Mouse (Mus musculus) heart, embryonic 15.5 days (tissue): ENCODE data around the gene Cct5. TPM values are rescaled to one million over a fixed set of nuclear protein-coding genes. Genes with fewer than 3 reads are reported as not detected.
"Not testable (repeated sequence)": the region's sequence is repeated elsewhere in the genome, so short reads cannot be mapped to it uniquely, and the experiment has no call there.

Experiments
- ATAC-seq: fragments of 200-750 bp; cut with Nextera tagmentation; replicated peaks from 2 replicates; pipeline ENCODE4 v1.8.0; 2017; ENCODE audit warnings: low read depth, moderate TSS enrichment; ENCODE audit not compliant: insufficient number of reproducible peaks, insufficient read depth, low FRiP score
- H3K27ac ChIP-seq: fragments of 300-500 bp; sonication (generic); 2 replicates; pipeline ENCODE4 v1.5.1; 2015; ENCODE audit warnings: mild to moderate bottlenecking, inconsistent platforms
- H3K27me3 ChIP-seq: fragments of 300-500 bp; sonication (generic); 2 replicates; pipeline ENCODE4 v1.6.1; 2015; ENCODE audit warnings: inconsistent platforms
- H3K36me3 ChIP-seq: fragments of 300-500 bp; sonication (generic); 2 replicates; pipeline ENCODE4 v1.6.1; 2015; ENCODE audit warnings: mild to moderate bottlenecking, inconsistent platforms
- H3K4me1 ChIP-seq: fragments of 300-500 bp; sonication (generic); replicated peaks from 2 replicates; pipeline ENCODE4 v1.6.1; 2015; ENCODE audit warnings: inconsistent platforms
- H3K4me2 ChIP-seq: fragments of 300-500 bp; sonication (generic); 2 replicates; pipeline ENCODE4 v1.6.1; 2015; ENCODE audit warnings: inconsistent platforms, mild to moderate bottlenecking, moderate library complexity
- H3K4me3 ChIP-seq: fragments of 300-500 bp; sonication (generic); 2 replicates; pipeline ENCODE4 v1.5.1; 2015; ENCODE audit warnings: mild to moderate bottlenecking, inconsistent platforms
- H3K9ac ChIP-seq: fragments of 300-500 bp; sonication (generic); 2 replicates; pipeline ENCODE4 v1.6.1; 2015; ENCODE audit warnings: mild to moderate bottlenecking, inconsistent platforms
- H3K9me3 ChIP-seq: fragments of 300-500 bp; sonication (generic); replicated peaks from 2 replicates; pipeline ENCODE4 v1.6.1; 2016; ENCODE audit warnings: inconsistent platforms
- WGBS: fragments of 180-500 bp; shearing (Covaris S2); methylation state at CpG from one replicate; pipeline ENCODE4 v1.1.7; 2015; ENCODE audit warnings: mixed read lengths; 5-methylcytosine and 5-hydroxymethylcytosine counted together
- polyA plus RNA-seq: library from polyadenylated mRNA; unstranded; fragments of >200 nt; fragmentation: Nextera tagmentation; extraction: Ambion mirVana; gene quantifications from 2 replicates; pipeline ENCODE4 v1.2.1, GENCODE M21; 2015

Gene Cct5
- polyA plus RNA-seq, 1 experiment from 2014 or later, result 312 TPM

DNA sequence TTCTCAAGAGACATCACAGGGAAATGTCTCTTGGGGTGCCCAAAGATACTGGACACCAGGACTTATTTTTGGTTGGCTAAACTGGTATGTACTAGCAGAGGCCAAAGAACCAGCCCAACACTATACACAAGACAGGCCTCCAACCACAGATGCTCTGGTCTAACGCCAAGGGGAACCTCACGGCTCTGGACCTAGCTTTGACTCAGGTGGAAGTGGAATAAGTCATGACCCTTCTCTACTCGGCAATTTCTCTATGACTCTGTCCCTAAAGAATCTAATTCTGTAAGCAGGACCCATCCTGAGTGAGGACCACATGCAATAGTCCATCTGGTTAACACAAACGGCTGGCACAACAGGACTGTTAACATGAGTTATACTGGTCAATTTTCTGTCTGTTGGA is 1.8 kb downstream of the Cct5 start:
- no peak overlapping the region for H3K27ac ChIP-seq
- 62% methylated on average over 4 of the region's 4 CpGs for WGBS
- peaks cover 31% of the 10 kb centered on the region for H3K4me1 ChIP-seq
- ATAC-seq, result no peak
- H3K4me2 ChIP-seq, result peak overlapping the region; percentile 78
- no peaks in the 10 kb centered on the region for H3K9me3 ChIP-seq
- H3K27me3 ChIP-seq, result no peaks in the 10 kb centered on the region
- H3K4me3 ChIP-seq, result peak overlapping the region; percentile 76; the same call in 1 of the 2 replicates
- no peak overlapping the region for H3K9ac ChIP-seq
- H3K36me3 ChIP-seq, result peaks cover 13% of the 10 kb centered on the region

DNA sequence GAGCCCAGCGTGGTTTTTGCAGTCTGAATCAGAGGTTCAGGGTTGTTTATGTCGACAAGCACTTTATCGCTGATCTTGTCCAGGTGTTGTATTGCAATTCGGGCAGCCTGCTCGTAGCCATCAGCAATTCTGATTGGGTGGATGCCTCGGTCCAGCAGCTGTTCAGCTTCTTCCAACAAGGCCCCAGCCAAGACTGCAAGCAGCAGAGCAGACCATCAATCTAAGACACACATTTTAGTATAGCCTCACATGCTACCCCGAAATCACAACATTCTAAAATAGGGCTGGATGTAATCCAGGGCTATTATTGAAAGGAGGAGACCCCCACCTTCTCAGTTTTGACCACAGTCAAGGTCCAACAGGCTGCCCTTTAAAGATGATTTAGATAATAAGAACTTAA is 6.0 kb downstream of the Cct5 start:
- no peak overlapping the region for H3K9ac ChIP-seq

GRCm38 (mm10) chr15:31594260-31594659 is 7.3 kb downstream of the Cct5 start:
- 87% methylated on average over 14 of the region's 14 CpGs for WGBS
- no peak overlapping the region for H3K4me2 ChIP-seq
- no peaks in the 10 kb centered on the region for H3K9me3 ChIP-seq
- H3K27ac ChIP-seq, result no peak overlapping the region
- H3K4me1 ChIP-seq, result peaks cover 9% of the 10 kb centered on the region
- peaks cover 67% of the 10 kb centered on the region for H3K36me3 ChIP-seq
- no peak overlapping the region for H3K4me3 ChIP-seq
- ATAC-seq, result no peak
- H3K27me3 ChIP-seq, result no peaks in the 10 kb centered on the region
- H3K9ac ChIP-seq, result no peak overlapping the region

More for the DNA sequence above, 6.0 kb downstream of the Cct5 start:
- no peaks in the 10 kb centered on the region for H3K27me3 ChIP-seq
- WGBS, result 62% methylated on average over 7 of the region's 7 CpGs
- peaks cover 55% of the 10 kb centered on the region for H3K36me3 ChIP-seq
- no peak overlapping the region for H3K27ac ChIP-seq
- H3K4me1 ChIP-seq, result peaks cover 21% of the 10 kb centered on the region
- H3K4me3 ChIP-seq, result no peak overlapping the region
- no peak for ATAC-seq
- H3K9me3 ChIP-seq, result no peaks in the 10 kb centered on the region
- no peak overlapping the region for H3K4me2 ChIP-seq

DNA sequence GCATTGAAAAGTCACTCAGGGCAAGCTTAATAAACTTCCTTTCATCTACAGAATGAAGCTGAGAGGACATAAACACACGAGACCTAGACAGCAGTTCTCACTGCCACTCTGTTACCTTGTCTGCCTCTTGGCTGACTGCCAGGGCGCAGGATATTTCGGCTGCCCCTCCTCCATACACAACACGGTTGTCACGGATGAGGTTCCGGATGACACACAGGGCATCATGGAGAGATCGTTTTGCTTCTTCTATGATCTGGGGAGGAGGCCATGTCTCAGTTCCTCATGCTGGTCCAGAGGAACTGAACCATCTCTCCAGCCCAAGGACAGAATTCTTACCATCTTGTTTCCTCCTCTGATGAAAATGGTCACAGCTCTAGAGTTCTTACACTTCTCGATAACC is 9.1 kb downstream of the Cct5 start:
- WGBS, result 79% methylated on average over 8 of the region's 8 CpGs
- no peak overlapping the region for H3K9ac ChIP-seq
- no peak overlapping the region for H3K4me3 ChIP-seq
- peaks cover 6% of the 10 kb centered on the region for H3K4me1 ChIP-seq
- no peak overlapping the region for H3K4me2 ChIP-seq
- no peak overlapping the region for H3K27ac ChIP-seq
- H3K36me3 ChIP-seq, result peaks cover 67% of the 10 kb centered on the region
- no peaks in the 10 kb centered on the region for H3K27me3 ChIP-seq
- no peak for ATAC-seq
- H3K9me3 ChIP-seq, result no peaks in the 10 kb centered on the region

GRCm38 (mm10) chr15:31590176-31590575 is 11.4 kb downstream of the Cct5 start:
- WGBS, result 86% methylated on average over 5 of the region's 5 CpGs
- Histone ChIP-seq H3K9me3 (no peaks in the 10 kb centered on the region), H3K4me3 (no peak overlapping the region), H3K4me2 (no peak overlapping the region), H3K9ac (no peak overlapping the region), H3K27me3 (no peaks in the 10 kb centered on the region), H3K4me1 (peaks cover 9% of the 10 kb centered on the region), H3K27ac (no peak overlapping the region), H3K36me3 (peaks cover 57% of the 10 kb centered on the region)
- ATAC-seq, result no peak

GRCm38 (mm10) chr15:31588989-31589640 is 12.5 kb downstream of the Cct5 start:
- Histone ChIP-seq H3K4me1 (peaks cover 12% of the 10 kb centered on the region), H3K4me3 (no peak overlapping the region), H3K27ac (no peak overlapping the region), H3K27me3 (no peaks in the 10 kb centered on the region), H3K36me3 (peaks cover 47% of the 10 kb centered on the region), H3K9me3 (no peaks in the 10 kb centered on the region), H3K9ac (no peak overlapping the region), H3K4me2 (no peak overlapping the region)
- 29% methylated on average over 8 of the region's 8 CpGs for WGBS
- no peak for ATAC-seq

GRCm38 (mm10) chr15:31587789-31588188 is 13.8 kb downstream of the Cct5 start:
- Histone ChIP-seq H3K9ac (no peak overlapping the region), H3K4me2 (no peak overlapping the region), H3K9me3 (no peaks in the 10 kb centered on the region), H3K4me1 (peaks cover 12% of the 10 kb centered on the region), H3K27ac (no peak overlapping the region), H3K27me3 (no peaks in the 10 kb centered on the region), H3K36me3 (peaks cover 33% of the 10 kb centered on the region), H3K4me3 (no peak overlapping the region)
- 77% methylated on average over 2 of the region's 2 CpGs for WGBS
- no peak for ATAC-seq

DNA sequence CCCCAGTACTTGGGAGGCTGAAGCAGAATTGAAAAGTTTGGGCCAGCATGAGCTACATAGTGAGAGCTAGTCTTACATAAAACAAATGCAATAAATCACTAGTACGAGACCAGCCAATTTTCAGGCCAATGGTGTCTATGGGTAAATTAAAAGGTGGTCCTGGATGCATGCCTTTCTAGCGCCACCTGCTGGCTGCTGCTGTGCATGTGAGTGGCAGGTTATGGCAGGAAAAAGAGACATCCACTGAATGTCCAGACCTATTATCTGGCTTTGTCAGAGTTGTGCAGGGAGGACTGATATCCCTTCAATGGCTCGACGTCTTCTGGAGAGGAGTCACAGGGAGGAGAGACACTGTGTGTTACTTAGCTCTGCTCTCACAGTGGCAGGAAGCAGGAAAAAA is 15.1 kb downstream of the Cct5 start:
- ATAC-seq, result 0 out of 2 replicates have a peak, but pooled peaks have one; percentile 20
- no peaks in the 10 kb centered on the region for H3K27me3 ChIP-seq
- 2% methylated on average over 4 of the region's 4 CpGs for WGBS
- peaks cover 21% of the 10 kb centered on the region for H3K36me3 ChIP-seq
- no peaks in the 10 kb centered on the region for H3K9me3 ChIP-seq
- peaks cover 12% of the 10 kb centered on the region for H3K4me1 ChIP-seq
- no peak overlapping the region for H3K4me2 ChIP-seq
- H3K27ac ChIP-seq, result no peak overlapping the region
- H3K9ac ChIP-seq, result no peak overlapping the region
- no peak overlapping the region for H3K4me3 ChIP-seq

DNA sequence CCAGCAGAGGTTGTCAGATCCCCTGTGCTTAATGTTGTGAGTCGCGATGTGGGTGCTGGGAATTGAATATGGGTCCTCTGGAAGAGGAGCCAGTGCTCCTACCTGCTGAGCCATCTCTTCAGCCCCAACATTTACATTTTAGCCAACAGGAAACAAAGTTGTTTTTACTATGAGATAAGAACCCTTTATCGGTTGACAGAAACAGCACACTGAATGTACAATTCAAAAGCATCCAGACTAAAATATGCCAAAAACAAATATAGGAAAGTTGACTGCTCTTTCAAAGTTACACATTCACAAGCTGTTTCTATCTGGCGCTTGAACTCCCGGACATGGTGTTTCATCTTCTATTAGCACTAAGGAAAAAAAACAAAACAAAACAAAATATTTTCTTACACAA is 15.5 kb downstream of the Cct5 start:
- H3K9ac ChIP-seq, result no peak overlapping the region
- no peaks in the 10 kb centered on the region for H3K27me3 ChIP-seq
- peaks cover 12% of the 10 kb centered on the region for H3K4me1 ChIP-seq
- peaks cover 16% of the 10 kb centered on the region for H3K36me3 ChIP-seq
- 69% methylated on average over 5 of the region's 5 CpGs for WGBS
- no peaks in the 10 kb centered on the region for H3K9me3 ChIP-seq
- H3K4me2 ChIP-seq, result no peak overlapping the region
- H3K4me3 ChIP-seq, result no peak overlapping the region
- H3K27ac ChIP-seq, result no peak overlapping the region
- ATAC-seq, result no peak

DNA sequence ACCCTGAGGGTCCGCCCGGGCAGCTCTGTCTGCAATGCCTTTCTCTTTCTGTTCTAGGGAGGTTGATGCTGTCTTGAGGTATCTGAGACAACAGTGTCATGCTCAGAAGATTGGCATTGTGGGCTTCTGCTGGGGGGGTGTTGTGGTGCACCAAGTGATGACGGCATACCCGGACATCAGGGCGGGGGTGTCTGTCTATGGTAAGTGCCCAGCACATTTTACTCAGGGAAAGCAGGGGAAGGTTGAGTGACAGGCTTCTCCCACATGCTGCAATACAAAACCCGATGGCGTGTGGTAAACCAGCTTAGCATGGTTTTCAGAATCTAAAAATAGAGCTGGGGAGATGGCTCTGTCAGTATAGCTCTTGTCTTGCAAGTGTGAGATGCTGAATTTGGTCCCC is 16.4 kb downstream of the Cct5 start:
- H3K4me1 ChIP-seq, result peaks cover 12% of the 10 kb centered on the region
- H3K27ac ChIP-seq, result no peak overlapping the region
- H3K9me3 ChIP-seq, result no peaks in the 10 kb centered on the region
- H3K4me2 ChIP-seq, result no peak overlapping the region
- H3K4me3 ChIP-seq, result no peak overlapping the region
- peaks cover 8% of the 10 kb centered on the region for H3K36me3 ChIP-seq
- H3K27me3 ChIP-seq, result no peaks in the 10 kb centered on the region
- no peak overlapping the region for H3K9ac ChIP-seq
- WGBS, result 44% methylated on average over 7 of the region's 7 CpGs
- no peak for ATAC-seq

GRCm38 (mm10) chr15:31583304-31584085 is 18.1 kb downstream of the Cct5 start:
- no peaks in the 10 kb centered on the region for H3K27me3 ChIP-seq
- no peaks in the 10 kb centered on the region for H3K9me3 ChIP-seq
- H3K9ac ChIP-seq, result no peak overlapping the region
- no peak overlapping the region for H3K4me3 ChIP-seq
- 90% methylated on average over 13 of the region's 13 CpGs for WGBS
- H3K27ac ChIP-seq, result no peak overlapping the region
- ATAC-seq, result no peak
- no peaks in the 10 kb centered on the region for H3K36me3 ChIP-seq
- H3K4me1 ChIP-seq, result peaks cover 6% of the 10 kb centered on the region
- no peak overlapping the region for H3K4me2 ChIP-seq

- H3K36me3 ChIP-seq, H3K4me1 ChIP-seq, ATAC-seq, H3K27ac ChIP-seq, H3K4me2 ChIP-seq, H3K9me3 ChIP-seq, H3K27me3 ChIP-seq, H3K9ac ChIP-seq, H3K4me3 ChIP-seq: not testable (repeated sequence)
- 95% methylated on average over 2 of the region's 2 CpGs for WGBS
Measured at GRCm38 (mm10) chr15:31581086-31581485, 20.5 kb downstream of the Cct5 start.
